Mouse (Mus musculus) urinary bladder, postnatal 14 days (tissue): ENCODE measurements around the gene Tnfrsf18.
A peak's percentile ranks its signal among the peaks of the same experiment; 100 is the strongest.

Experiments
- DNase-seq: peaks from one replicate; pipeline ENCODE4 v3.0.0; 2021; ENCODE audit warnings: low spot score

Tnfrsf18 gene

GRCm38 (mm10) chr4:156077499-156078301 lies 51.7 kb downstream of the Tnfrsf18 start:
- peak; percentile 91 for DNase-seq
